Mouse (Mus musculus) hematopoietic stem cell, adult 5-6 weeks (primary cell): ENCODE data around the gene Fbxo9. TPM values are rescaled to one million over a fixed set of nuclear protein-coding genes. Genes with fewer than 3 reads are reported as not detected.
"Not testable (repeated sequence)": the region's sequence is repeated elsewhere in the genome, so short reads cannot be mapped to it uniquely, and the experiment has no call there.

Source experiments
- ATAC-seq, 2 experiments: fragments of 125-278 bp in 1 of 2; replicated peaks in 1 of 2; 2 replicates each; pipeline ENCODE4 v1.8.0; 2016 to 2017; ENCODE audit warnings: inconsistent platforms in 2 of 2, mild to moderate bottlenecking in 2 of 2, moderate number of reproducible peaks in 2 of 2, low read depth in 1 of 2, moderate TSS enrichment in 1 of 2; ENCODE audit not compliant: low FRiP score in 2 of 2, poor library complexity in 2 of 2, severe bottlenecking in 2 of 2, insufficient read depth in 1 of 2, low TSS enrichment in 1 of 2
- total RNA-seq: library from RNA; stranded (forward); fragments of 172-1452, 232-1000 nt; gene quantifications from 2 replicates; pipeline ENCODE4 v1.2.3, GENCODE M21; 2017

The Fbxo9 gene
- total RNA-seq, 1 experiment from 2014 or later, result 62.4 TPM

DNA sequence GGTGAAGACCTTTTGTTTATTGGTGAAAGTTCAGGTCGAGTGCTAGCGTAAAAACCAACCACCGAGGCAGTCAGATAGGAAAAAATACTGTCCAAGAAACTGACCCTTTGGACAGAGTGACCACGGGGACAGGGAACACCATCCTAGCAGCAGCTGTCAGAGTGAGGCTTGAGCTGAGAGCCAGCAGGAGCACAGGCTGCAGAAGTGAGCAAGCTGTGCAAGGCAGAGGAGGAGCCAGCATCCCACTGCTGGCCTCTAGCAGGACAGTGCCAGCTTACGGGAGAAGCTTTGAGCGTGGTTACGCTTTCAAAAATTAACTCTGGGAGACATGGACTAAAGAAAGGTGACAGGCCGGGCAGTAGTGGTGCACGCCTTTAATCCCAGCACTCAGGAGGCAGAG, 21.1 kb downstream of the Fbxo9 start:
- no peak for ATAC-seq

DNA sequence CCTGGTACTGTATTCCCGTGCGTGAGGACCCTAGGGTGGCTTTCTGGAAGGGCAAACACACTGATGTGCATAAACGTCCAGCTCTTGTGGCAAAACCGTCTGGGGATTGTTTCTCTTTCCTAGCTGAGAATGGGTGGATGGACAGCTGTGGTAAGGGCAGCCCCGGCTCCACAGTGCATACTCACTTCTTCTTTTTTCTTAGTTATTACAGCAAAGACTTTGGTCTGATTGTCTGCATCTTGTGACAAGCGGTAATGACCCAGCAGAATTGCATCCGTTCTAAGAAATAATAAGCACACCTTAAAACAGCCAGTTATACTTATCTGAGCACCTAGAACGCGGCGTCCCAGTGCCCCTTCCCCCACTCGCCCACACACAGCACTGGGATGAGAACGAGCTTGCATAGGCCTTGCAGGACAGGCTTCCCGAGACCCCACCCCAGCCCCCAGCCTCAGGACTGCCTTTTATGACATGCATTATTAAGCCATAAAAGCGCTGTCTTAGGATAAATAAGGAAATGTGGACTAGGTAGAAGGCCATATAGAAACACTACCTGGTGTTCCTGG, 23.1 kb downstream of the Fbxo9 start:
- peak; percentile 96 to 97 for ATAC-seq

DNA sequence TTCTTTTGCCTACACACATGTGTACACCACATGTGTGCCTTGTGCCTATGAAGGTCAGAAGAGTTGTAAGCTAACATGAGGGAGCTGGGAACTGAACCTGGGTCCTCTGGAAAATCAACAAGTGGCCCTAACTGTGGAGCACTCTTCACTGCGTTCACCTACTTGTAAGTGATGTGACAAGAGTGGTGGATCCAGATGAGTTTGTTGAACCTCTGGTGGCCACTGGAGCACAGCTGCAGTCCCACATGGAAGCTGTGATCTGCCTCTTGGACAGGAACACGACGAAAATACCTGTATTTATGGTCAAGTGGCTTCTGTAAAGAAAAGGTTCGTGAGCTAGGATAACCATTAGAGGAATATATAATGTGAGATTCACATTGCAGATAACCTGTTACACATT, 24.5 kb downstream of the Fbxo9 start:
- ATAC-seq, result no peak

DNA sequence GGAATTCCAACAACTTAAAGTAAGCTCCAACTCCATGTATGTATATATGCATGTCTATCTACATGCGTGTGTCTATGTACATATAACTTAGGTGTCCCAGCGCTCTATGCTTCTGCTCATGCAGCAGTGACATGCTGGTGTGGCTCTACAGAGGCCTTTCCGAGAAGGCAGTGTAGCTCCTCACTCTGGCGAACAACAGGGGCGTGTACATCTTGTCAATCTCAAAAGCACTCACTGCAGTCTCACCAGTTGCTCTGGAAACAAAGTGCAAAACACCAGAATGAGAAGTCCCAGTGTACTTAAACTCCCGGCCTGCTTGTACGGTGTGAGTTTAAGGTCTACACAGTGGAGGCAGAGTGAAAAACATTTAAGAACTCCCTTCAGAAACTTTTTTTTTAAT, 27.0 kb downstream of the Fbxo9 start:
- no peak for ATAC-seq

DNA sequence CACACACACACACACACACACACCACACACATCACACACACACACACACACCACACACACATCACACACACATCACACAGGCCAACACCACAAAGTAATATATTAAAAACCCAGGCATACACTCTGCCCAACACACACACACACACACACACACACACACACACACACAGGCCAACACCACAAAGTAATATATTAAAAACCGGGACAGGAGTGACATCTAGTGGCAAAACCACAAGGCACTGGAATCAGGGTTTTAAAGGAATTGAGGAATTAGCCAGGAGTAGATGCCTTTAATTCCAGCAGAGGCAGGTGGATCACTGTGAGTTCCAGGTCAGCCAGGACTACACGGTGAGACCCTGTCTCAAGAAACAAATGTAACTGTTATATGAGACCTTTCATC, 30.6 kb downstream of the Fbxo9 start:
- no peak for ATAC-seq

DNA sequence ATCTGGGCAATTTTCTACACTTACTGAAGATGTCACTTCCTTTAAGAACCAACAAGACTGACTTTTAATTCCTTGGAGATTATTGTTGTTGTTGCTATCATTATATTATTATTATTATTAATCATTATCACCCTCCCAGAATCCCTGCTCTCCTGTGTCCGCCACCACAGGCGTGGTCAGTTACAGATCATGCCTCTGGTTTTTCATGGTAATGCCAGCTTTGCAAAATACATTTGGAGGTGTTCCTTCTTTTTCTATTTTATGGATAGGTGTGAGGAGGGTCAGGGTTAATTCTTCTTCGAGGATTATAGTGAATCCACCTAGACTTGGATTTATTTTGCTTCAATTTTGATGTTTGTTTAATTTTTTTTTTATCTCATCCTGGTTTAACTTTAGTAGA, 33.6 kb downstream of the Fbxo9 start:
- ATAC-seq, result no peak

DNA sequence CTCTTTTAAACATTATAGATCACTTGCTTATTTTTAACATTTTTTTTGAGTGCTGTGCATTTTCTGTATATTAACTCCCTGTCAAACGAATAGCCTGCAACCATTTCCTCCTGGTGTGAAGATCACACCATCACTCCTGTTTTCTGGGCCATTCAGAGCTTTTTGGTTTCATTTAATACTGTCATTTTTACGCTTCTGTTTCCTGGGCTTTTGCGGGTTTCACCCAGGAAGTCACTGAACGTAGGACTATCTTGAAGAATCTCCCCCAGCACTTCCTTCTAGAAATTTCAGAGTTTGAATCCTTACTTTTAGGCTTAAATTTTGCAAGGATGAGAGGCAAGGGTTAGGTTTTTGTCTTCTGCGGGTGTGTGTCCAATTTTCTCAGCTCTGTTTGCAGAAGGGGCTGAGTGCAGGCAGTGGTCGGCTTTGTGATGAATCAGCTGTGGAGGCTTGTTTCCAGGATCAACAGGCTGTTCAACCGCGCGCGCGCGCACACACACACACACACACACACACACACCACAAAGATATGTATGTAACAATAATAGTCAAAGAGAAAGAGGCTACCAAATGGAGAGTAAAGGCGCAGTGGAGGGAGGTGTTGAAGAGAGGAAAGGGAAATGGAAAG, 35.0 kb downstream of the Fbxo9 start:
- no peak for ATAC-seq

DNA sequence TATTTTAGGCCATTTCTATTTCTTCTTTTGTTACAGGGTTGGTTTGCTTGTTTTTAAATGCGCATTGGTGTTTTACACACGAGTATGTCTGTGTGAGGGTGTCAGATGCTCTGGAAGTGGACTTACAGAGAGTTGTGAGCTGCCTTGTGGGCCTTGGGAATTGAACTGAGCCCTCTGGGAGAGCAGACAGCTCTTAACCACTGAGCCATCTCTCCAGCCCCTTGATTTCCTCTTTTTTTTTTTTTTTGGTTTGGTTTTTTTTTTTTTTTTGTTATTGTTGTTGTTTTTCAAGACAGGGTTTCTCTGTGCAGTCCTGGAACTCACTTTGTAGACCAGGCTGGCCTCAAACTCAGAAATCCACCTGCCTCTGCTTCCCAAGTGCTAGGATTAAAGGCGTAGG, 35.6 kb downstream of the Fbxo9 start:
- not testable (repeated sequence) for ATAC-seq

DNA sequence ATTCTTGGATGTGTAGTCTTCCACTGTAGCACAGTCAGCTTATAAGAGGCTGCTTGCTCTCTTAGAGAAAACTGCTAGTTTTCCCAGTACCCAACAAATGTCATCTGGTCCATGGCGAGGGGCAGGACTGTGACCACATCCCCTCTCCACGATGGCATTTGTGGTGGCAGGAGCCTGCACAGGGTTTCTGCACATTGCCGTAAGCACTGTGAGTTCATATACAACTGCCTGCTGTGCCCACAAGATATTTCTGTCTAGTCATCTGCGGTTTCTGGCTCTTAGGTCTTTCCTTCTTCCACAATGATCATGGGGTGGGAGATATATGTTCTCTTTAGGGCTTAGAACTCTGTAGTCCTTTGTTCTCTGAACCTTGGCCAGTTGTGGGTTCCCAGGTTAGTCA, 37.2 kb downstream of the Fbxo9 start:
- ATAC-seq, result peak; percentile 94 to 96

DNA sequence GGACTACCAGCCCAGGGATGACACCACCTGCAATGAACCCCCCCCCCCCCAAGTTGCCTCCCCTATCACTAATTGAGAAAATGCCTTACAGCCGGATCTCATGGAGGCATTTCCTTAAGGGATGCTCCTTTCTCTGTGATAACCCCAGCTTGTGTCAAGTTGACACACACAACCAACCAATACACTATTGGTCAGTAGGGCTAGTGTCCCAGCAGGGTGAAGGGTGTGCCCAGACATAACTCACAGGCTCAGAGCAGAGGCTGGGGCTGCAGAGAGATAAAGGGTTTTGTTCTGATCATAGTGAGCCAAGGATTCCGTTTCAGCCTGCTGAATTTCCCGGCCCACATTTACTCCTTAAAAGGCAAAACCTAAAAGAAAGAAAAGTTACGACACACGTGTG, 38.4 kb downstream of the Fbxo9 start:
- ATAC-seq, result no peak

DNA sequence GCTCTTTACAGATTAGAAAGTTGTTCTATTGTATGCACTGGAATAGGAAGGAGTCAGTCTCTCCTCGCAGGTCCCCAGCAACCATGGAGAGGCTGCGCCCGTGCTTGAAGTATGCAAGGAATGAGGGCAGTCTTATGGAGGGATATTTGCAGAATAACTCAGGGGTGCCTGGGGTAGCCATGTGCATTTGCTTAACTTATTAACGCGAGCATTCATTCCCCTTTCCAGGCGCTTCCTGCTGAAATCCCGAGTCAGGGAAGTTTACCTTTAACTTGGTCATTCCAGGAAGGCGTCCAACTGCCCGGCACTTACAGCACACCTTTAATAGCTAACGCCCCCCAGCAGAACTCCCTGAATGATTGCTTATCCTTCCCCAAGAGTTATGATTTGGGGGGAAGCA, 44.7 kb downstream of the Fbxo9 start:
- no peak for ATAC-seq

DNA sequence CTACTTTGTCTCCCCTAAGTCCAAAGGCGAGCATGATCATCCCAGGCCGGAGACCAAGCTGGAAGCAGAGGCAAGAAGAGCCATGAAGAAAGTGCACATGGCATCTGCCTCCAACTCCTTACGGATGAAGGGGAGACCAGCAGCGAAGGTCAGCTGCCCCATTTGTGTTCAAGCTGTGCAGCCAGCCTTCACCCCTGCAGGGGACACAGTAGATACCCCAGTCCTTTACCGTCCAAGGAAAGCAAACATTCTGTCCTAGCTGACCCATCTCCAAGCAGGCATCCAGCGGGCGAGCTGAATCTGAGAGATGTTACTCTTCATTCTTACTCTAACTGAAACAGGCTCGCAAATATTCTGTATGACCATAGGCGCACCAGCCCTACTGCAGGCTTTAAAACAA, 46.5 kb downstream of the Fbxo9 start:
- ATAC-seq, result no peak

DNA sequence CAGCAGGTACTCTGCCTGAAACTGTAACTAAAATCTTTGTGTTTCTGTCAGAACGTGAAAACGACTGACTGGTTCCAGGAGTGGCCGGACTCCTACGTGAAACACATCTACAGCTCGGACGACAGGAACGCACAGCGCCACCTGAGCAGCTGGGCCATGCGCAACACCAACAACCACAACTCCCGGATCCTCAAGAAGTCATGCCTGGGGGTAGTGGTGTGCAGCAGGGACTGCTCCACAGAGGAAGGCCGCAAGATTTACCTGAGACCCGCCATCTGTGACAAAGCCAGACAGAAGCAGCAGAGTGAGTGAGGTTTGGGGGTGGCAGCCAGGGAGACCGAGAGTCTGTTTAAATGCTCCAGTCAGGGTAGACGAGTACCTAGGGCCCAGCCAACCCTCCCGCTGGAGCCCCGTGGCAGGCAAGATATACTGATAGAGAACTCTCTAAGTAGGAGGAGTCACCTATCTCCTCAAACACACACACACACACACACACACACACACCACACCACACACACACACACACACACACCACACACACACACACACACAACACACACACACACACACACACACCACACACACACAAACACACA, 49.2 kb downstream of the Fbxo9 start:
- ATAC-seq, result no peak

DNA sequence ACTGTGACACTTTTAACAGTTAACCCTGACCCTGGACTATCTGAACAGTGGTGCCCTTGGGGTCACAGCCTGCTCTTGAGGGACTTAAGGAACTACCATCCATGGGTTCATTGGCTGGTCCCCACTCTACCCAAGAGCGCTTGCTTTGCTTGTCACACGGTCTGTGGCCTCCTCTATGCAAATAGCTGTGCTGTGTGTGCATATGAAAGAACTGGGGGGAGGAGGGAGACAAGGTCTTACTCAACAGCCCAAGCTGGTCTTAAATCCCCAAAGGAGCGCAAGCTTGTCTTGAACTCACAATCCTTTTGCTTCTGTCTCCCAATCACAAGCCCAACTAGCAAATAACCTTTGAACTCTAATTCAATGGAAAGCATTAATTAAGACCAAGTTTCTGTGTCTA, 54.6 kb downstream of the Fbxo9 start:
- no peak for ATAC-seq

DNA sequence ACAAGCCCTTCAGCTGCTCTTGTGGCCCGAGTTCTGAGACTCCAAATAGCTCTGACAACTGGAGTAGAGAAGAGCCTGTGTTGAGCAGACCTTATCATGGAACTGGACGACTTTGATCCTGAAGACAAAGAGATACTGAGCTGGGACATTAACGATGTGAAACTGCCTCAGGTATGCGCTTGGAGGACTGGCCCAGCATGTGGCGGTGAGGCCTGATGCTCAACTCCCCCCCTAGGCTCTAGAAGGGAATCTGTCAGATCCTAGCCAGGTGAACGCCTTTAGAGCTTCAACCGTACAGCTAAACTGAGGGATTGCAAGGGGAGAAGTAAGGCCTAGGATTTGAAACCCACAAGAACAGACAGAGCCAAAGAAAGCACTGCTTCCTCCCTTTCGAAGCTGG, 55.0 kb downstream of the Fbxo9 start:
- no peak for ATAC-seq

DNA sequence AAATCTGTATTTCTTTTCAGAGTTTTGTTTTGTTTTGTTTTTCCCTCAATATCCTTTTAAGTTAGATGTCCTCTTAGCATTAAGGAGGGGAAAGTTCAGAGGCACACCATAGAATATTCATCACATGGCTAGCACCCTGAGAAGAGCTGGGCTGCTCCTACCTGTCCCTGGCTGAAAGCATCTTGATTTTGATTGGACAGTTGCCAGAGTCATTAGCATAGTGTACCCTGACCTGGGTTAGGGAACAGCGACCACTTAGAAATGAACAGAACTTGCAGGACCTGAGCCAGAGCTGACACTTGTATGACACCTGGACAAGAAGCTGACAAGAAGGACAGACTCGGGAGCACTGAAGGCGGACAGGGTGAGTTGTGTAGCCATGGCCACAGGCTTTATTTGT, 57.2 kb downstream of the Fbxo9 start, which contains the start of gene Gcm1:
Gcm1 (plus strand) TSS at position 248 of the 400 bp plus-strand sequence.
- ATAC-seq, result no peak

DNA sequence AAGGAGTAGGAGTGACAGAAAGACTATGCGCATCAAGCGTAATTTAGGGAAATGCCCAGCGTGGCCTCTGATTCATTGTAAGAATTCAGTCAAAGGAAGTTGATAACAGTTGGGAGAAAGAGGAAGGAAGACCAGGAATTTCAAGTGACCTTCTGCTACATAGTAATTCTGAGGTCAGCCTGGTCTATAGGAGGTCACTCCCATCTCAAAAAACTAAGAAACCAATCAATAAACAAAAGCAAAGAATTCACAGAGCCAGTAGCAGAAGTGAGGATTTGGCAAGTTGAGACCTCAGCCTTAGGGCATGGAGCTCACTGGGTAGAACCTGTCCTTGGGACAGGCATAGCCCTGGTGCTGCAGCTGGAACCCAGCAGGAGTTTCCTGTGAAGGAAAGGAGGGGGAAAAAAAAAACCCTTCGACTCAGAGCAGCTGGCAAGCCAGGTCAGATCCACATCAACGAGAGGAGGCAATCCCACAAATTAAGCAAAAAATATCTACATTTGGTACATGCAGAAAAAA, 58.4 kb downstream of the Fbxo9 start:
- no peak for ATAC-seq

DNA sequence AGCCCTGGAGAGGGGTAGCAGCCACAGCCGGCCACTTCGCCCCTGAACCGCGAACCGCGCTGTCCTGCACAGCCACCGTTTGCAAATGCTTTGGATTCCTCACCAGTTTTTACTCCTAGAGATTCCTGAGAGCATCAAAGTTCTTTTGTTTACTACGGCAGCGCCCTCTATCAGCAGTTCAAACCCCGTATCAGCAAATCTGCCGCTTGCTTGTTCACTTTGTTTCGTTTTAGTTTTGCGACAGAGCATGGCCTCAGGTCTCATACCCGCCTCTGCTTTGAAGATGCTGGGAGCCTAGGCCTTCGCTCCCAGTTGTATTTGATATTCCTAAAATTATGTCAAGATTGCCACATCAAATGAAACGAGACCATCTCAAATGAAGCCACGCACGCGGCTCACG, 62.1 kb downstream of the Fbxo9 start:
- ATAC-seq, result no peak

DNA sequence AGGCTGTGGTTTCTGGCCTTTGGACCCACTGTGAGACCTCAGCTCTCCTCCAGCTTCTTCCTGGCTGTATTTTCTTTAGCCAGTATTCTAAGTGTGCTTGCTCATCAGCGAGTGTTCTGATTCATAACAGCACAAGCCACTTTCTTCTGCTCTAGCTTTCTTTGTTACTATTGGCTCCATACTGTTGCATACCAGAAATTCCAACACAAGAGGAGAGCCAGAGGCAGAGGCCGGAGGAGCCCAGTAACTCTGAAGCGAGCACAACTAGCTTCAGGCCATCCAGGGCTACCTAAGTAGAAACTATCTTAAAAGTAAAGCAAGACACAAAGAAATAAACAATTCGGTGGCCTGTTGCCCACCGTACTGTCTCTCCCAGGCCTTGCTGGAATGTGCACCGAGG, 63.7 kb downstream of the Fbxo9 start:
- no peak for ATAC-seq
